Mouse (Mus musculus): ENCODE measurements at regions not wholly inside any gene's neighbourhood (a gene's known extent, or its start where the extent isn't known, plus 50 kb on each side); places are given as distances from the start of the nearest gene placed in this dataset.

- H3K9me3 ChIP-seq (replicated peaks), result peaks cover 5% of the 10 kb centered on the region
- WGBS, result 82% methylated on average over 4 of the region's 4 CpGs
- peaks cover 8% of the 10 kb centered on the region; the same call in 1 of the 2 replicates for H3K27me3 ChIP-seq (replicated peaks)
- H3K9ac ChIP-seq, result no peak overlapping the region
- no peaks in the 10 kb centered on the region; the same call in 1 of the 2 replicates for H3K4me1 ChIP-seq (replicated peaks)
- no peak for ATAC-seq (ENCODE audit: insufficient number of reproducible peaks, low FRiP score)
- no peak overlapping the region for H3K4me3 ChIP-seq
- H3K4me2 ChIP-seq, result no peak overlapping the region
- H3K27ac ChIP-seq (ENCODE audit: poor library complexity, severe bottlenecking), result no peak overlapping the region
- no peaks in the 10 kb centered on the region for H3K36me3 ChIP-seq
Measured at GRCm38 (mm10) chr1:4570730-4571129, 237.0 kb upstream of the Gm37988 start.

- Histone ChIP-seq H3K4me2 (peak overlapping the region; percentile 86), H3K9me3 (replicated peaks) (peaks cover 5% of the 10 kb centered on the region), H3K27ac (ENCODE audit: poor library complexity, severe bottlenecking) (peak overlapping the region; percentile 67), H3K4me1 (replicated peaks) (no peaks in the 10 kb centered on the region; the same call in 1 of the 2 replicates), H3K36me3 (no peaks in the 10 kb centered on the region), H3K9ac (peak overlapping the region; percentile 73), H3K4me3 (peak overlapping the region; percentile 61), H3K27me3 (replicated peaks) (peaks cover 8% of the 10 kb centered on the region; the same call in 1 of the 2 replicates)
- peak; percentile 95 for ATAC-seq (ENCODE audit: insufficient number of reproducible peaks, low FRiP score)
- WGBS, result 1% methylated on average over 44 of the region's 58 CpGs
Measured at GRCm38 (mm10) chr1:4571299-4572202, 236.1 kb upstream of the Gm37988 start.

- Histone ChIP-seq H3K27ac (ENCODE audit: poor library complexity, severe bottlenecking) (0 out of 2 replicates have a peak overlapping the region, but pooled peaks have one; percentile 67), H3K9ac (peak overlapping the region; percentile 73; the same call in 1 of the 2 replicates), H3K36me3 (no peaks in the 10 kb centered on the region), H3K4me3 (peak overlapping the region; percentile 61), H3K4me2 (peak overlapping the region; percentile 86), H3K4me1 (replicated peaks) (no peaks in the 10 kb centered on the region; the same call in 1 of the 2 replicates), H3K9me3 (replicated peaks) (peaks cover 5% of the 10 kb centered on the region), H3K27me3 (replicated peaks) (peaks cover 8% of the 10 kb centered on the region; the same call in 1 of the 2 replicates)
- 60% methylated on average over 3 of the region's 3 CpGs for WGBS
- no peak for ATAC-seq (ENCODE audit: insufficient number of reproducible peaks, low FRiP score)
Measured at GRCm38 (mm10) chr1:4572311-4572710, 235.4 kb upstream of the Gm37988 start.

- Histone ChIP-seq H3K4me2 (no peak overlapping the region), H3K27me3 (replicated peaks) (peaks cover 8% of the 10 kb centered on the region; the same call in 1 of the 2 replicates), H3K27ac (ENCODE audit: poor library complexity, severe bottlenecking) (no peak overlapping the region), H3K4me1 (replicated peaks) (no peaks in the 10 kb centered on the region; the same call in 1 of the 2 replicates), H3K9me3 (replicated peaks) (no peaks in the 10 kb centered on the region), H3K4me3 (no peak overlapping the region), H3K9ac (no peak overlapping the region), H3K36me3 (no peaks in the 10 kb centered on the region)
- 61% methylated on average over 1 of the region's 1 CpGs for WGBS
- no peak for ATAC-seq (ENCODE audit: insufficient number of reproducible peaks, low FRiP score)
Measured at GRCm38 (mm10) chr1:4574101-4574500, 233.6 kb upstream of the Gm37988 start.

GRCm38 (mm10) chr1:4576957-4577356 is 230.7 kb upstream of the Gm37988 start:
- 64% methylated on average over 1 of the region's 1 CpGs for WGBS

GRCm38 (mm10) chr1:4582534-4582933 is 225.2 kb upstream of the Gm37988 start:
- Histone ChIP-seq H3K27ac (ENCODE audit: poor library complexity, severe bottlenecking) (no peak overlapping the region), H3K27me3 (replicated peaks) (no peaks in the 10 kb centered on the region), H3K9me3 (replicated peaks) (no peaks in the 10 kb centered on the region)

More at GRCm38 (mm10) chr1:4576957-4577356, 230.7 kb upstream of the Gm37988 start:
- no peaks in the 10 kb centered on the region for H3K9me3 ChIP-seq (replicated peaks)
- no peak overlapping the region for H3K9ac ChIP-seq
- ATAC-seq (ENCODE audit: insufficient number of reproducible peaks, low FRiP score), result no peak
- H3K4me1 ChIP-seq (replicated peaks), result no peaks in the 10 kb centered on the region
- no peaks in the 10 kb centered on the region for H3K36me3 ChIP-seq
- H3K4me2 ChIP-seq, result no peak overlapping the region
- peaks cover 8% of the 10 kb centered on the region; the same call in 1 of the 2 replicates for H3K27me3 ChIP-seq (replicated peaks)
- H3K4me3 ChIP-seq, result no peak overlapping the region
- no peak overlapping the region for H3K27ac ChIP-seq (ENCODE audit: poor library complexity, severe bottlenecking)

GRCm38 (mm10) chr1:4597856-4598255 is 209.8 kb upstream of the Gm37988 start:
- Histone ChIP-seq H3K4me2 (no peak overlapping the region), H3K9ac (no peak overlapping the region), H3K4me1 (replicated peaks) (no peaks in the 10 kb centered on the region), H3K9me3 (replicated peaks) (no peaks in the 10 kb centered on the region), H3K27ac (ENCODE audit: poor library complexity, severe bottlenecking) (no peak overlapping the region), H3K27me3 (replicated peaks) (no peaks in the 10 kb centered on the region), H3K4me3 (no peak overlapping the region), H3K36me3 (no peaks in the 10 kb centered on the region)
- 75% methylated on average over 3 of the region's 3 CpGs for WGBS
- no peak for ATAC-seq (ENCODE audit: insufficient number of reproducible peaks, low FRiP score)

More at GRCm38 (mm10) chr1:4582534-4582933, 225.2 kb upstream of the Gm37988 start:
- no peaks in the 10 kb centered on the region for H3K36me3 ChIP-seq
- no peak overlapping the region for H3K4me2 ChIP-seq
- H3K4me3 ChIP-seq, result no peak overlapping the region
- H3K4me1 ChIP-seq (replicated peaks), result no peaks in the 10 kb centered on the region
- ATAC-seq (ENCODE audit: insufficient number of reproducible peaks, low FRiP score), result no peak
- H3K9ac ChIP-seq, result no peak overlapping the region

- H3K9ac ChIP-seq, result no peak overlapping the region
- ATAC-seq (ENCODE audit: insufficient number of reproducible peaks, low FRiP score), result no peak
- no peaks in the 10 kb centered on the region for H3K4me1 ChIP-seq (replicated peaks)
- no peak overlapping the region for H3K4me2 ChIP-seq
- no peaks in the 10 kb centered on the region for H3K36me3 ChIP-seq
- H3K4me3 ChIP-seq, result no peak overlapping the region
- no peaks in the 10 kb centered on the region for H3K27me3 ChIP-seq (replicated peaks)
- 47% methylated on average over 3 of the region's 3 CpGs for WGBS
- no peaks in the 10 kb centered on the region for H3K9me3 ChIP-seq (replicated peaks)
- no peak overlapping the region for H3K27ac ChIP-seq (ENCODE audit: poor library complexity, severe bottlenecking)
Measured at GRCm38 (mm10) chr1:4598425-4598824, 209.3 kb upstream of the Gm37988 start.

GRCm38 (mm10) chr1:4602386-4602785 is 205.3 kb upstream of the Gm37988 start:
- Histone ChIP-seq H3K9me3 (replicated peaks) (no peaks in the 10 kb centered on the region), H3K27ac (ENCODE audit: poor library complexity, severe bottlenecking) (no peak overlapping the region), H3K4me2 (no peak overlapping the region), H3K4me3 (no peak overlapping the region), H3K4me1 (replicated peaks) (no peaks in the 10 kb centered on the region), H3K36me3 (no peaks in the 10 kb centered on the region), H3K27me3 (replicated peaks) (no peaks in the 10 kb centered on the region), H3K9ac (no peak overlapping the region)
- 45% methylated on average over 3 of the region's 3 CpGs for WGBS
- no peak for ATAC-seq (ENCODE audit: insufficient number of reproducible peaks, low FRiP score)

GRCm38 (mm10) chr1:4608824-4609223 is 198.9 kb upstream of the Gm37988 start:
- no peaks in the 10 kb centered on the region for H3K27me3 ChIP-seq (replicated peaks)
- no peak overlapping the region for H3K4me3 ChIP-seq
- H3K9me3 ChIP-seq (replicated peaks), result 0 out of 2 replicates have a peak, but pooled peaks cover 5% of the 10 kb centered on the region
- no peaks in the 10 kb centered on the region for H3K36me3 ChIP-seq
- no peak overlapping the region for H3K27ac ChIP-seq (ENCODE audit: poor library complexity, severe bottlenecking)
- H3K4me1 ChIP-seq (replicated peaks), result 0 out of 2 replicates have a peak, but pooled peaks cover 4% of the 10 kb centered on the region
- WGBS, result 71% methylated on average over 2 of the region's 2 CpGs
- no peak overlapping the region for H3K4me2 ChIP-seq
- ATAC-seq (ENCODE audit: insufficient number of reproducible peaks, low FRiP score), result no peak
- H3K9ac ChIP-seq, result no peak overlapping the region

GRCm38 (mm10) chr1:4613305-4613704 is 194.4 kb upstream of the Gm37988 start:
- 24% methylated on average over 4 of the region's 4 CpGs for WGBS
- ATAC-seq (ENCODE audit: insufficient number of reproducible peaks, low FRiP score), result no peak
- H3K9ac ChIP-seq, result no peak overlapping the region

More at GRCm38 (mm10) chr1:4613305-4613704, 194.4 kb upstream of the Gm37988 start:
- no peaks in the 10 kb centered on the region for H3K36me3 ChIP-seq
- no peak overlapping the region for H3K4me3 ChIP-seq
- H3K4me2 ChIP-seq, result no peak overlapping the region
- H3K4me1 ChIP-seq (replicated peaks), result peaks cover 21% of the 10 kb centered on the region
- no peaks in the 10 kb centered on the region for H3K27me3 ChIP-seq (replicated peaks)
- 0 out of 2 replicates have a peak, but pooled peaks cover 5% of the 10 kb centered on the region for H3K9me3 ChIP-seq (replicated peaks)
- no peak overlapping the region for H3K27ac ChIP-seq (ENCODE audit: poor library complexity, severe bottlenecking)
